Mouse (Mus musculus) embryonic fibroblast, embryonic 13.5 days (primary cell): Measurements from ENCODE around the gene Uba2.

Experiments
- CTCF ChIP-seq: IDR thresholded peaks from 2 replicates; pipeline ENCODE4 v1.5.1; 2011; ENCODE audit warnings: mild to moderate bottlenecking, control low read depth, low read length, moderate library complexity, borderline replicate concordance; ENCODE audit not compliant: insufficient read depth
- POLR2A ChIP-seq: IDR thresholded peaks from 2 replicates; pipeline ENCODE4 v1.6.1; 2011; ENCODE audit warnings: low read depth, mild to moderate bottlenecking, control low read depth, low read length, moderate library complexity

DNA sequence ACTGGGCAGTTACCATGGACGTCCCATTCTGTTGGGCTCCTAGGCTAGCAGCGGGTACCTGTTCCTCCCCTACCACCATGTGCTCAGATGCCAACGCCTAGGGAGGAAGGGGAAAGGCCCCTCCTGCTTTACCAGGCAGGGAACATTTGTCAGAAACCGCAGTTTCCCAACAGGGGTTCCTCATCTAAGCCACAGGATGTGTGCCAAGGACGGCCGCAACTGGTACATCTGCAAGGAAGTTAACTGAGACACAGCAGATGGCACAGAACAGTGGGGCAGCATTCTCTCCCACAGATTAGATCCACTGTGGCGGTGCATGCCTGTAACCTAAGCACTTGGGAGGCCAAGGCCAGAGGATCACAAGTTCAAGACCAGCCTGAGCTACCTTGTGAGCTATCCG, 45.2 kb upstream of the Uba2 start:
- no peak for TF ChIP-seq CTCF
- TF ChIP-seq POLR2A = no peak
